Mouse (Mus musculus): ENCODE measurements around the gene Erbb2. TPM values are rescaled to one million over a fixed set of nuclear protein-coding genes. Genes with fewer than 3 reads are reported as not detected.
A peak's percentile ranks its signal among the peaks of the same experiment; 100 is the strongest.

Gene Erbb2
- polyA plus RNA-seq, 1 experiment from 2014 or later = 2.5 TPM

DNA sequence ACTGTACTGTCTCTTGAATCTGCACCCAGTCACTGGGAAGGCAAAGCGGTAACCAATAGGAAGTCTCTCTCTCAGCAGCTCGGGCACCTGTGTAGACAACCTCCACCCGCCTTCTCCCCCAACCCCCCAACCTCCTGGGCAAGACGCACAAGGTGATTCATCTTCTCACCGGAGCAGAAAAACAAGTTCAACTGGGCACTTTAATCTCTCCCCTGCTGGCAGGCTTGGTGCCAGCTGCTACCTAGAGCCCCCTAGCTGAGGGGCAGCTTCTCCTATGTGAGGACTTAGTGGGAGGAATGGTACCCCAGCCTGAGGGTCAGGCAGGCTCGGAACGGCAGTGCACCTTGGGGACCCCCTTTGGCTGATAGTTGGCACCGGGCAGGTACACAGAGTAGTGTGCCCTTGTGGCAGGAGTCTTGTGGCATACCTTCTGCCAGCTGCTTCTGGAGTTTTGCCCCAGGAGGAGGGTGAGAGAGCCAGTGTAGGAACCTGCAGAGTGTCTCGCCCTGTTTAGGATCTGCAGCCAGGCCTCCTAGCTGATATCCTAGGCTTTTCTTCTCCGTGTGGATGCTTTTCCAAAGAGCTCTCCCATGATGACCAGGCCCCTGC is 6.8 kb downstream of the Erbb2 start:
- no peak for DNase-seq (ENCODE audit: low spot score)

- no peak for DNase-seq (ENCODE audit: low spot score)
Measured at GRCm38 (mm10) chr11:98426592-98426991, 14.3 kb downstream of the Erbb2 start.

GRCm38 (mm10) chr11:98428436-98428835 is 16.2 kb downstream of the Erbb2 start:
- no peak for DNase-seq (ENCODE audit: low spot score)

- no peak for DNase-seq (ENCODE audit: low spot score)
Measured at GRCm38 (mm10) chr11:98431743-98432502, 19.7 kb downstream of the Erbb2 start.

GRCm38 (mm10) chr11:98435723-98436122 is 23.5 kb downstream of the Erbb2 start:
- DNase-seq (ENCODE audit: low spot score) = no peak

DNA sequence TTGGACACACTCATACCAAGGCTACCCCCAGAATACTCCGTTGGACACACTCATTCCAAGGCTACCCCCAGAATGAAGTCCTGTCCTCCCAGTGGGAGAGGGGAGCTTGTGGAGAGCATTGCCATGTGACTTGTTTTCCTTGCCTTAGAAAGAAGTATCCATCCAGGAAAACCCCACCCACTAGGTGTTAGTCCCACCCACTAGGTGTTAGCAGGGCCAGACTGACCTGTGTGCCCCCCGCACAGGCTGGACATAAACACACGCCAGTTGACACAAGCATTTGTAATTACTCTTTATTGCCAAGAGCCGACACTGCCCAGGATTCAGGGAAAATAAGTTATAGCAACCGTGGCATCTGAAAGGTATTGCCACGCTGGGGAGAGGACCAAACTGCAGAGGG is 25.2 kb downstream of the Erbb2 start:
- no peak for DNase-seq (ENCODE audit: low spot score)

DNA sequence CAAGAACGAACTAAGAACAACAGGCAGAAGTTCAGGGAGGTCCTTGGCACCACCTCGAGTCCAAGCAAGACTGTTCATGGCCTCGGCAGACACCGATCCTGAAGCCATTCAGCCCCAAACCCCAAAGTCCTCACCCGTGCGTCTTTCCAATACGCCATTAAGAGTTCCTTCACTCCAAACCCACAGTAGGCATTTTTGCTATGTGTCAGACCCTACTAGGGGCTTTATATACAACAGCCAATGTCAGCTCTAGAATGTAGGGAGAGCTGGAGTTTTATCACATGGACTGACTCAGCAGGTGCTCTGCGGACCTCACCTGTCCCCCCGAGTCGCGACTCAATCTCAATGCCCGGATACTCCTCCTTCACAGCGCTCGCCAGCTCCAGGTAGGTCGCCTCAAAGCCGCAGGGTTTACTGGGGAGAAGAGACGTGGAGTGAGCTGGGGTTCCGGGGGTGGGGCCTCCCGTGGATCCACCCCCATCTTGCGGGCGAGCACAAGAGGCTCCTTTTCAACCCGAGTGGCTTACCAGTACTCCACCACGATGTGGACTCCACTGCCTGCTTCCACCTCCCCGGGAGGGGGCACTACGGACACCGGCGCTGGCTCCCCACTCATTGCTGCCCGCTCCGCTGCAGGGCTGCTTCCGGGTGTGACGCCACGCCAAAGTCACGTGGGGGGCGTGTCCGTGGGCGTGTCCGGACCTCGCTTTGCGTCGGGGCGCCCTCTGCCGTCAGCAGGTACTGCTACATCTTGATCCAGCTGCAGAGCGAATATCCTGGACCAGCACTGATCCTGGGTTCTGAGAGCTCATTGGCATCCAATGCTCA is 26.3 kb downstream of the Erbb2 start, which contains the start of gene Mien1:
TSS of gene Mien1 (minus strand) at position 661 of the 828 bp plus-strand sequence.
- DNase-seq (ENCODE audit: low spot score) = peak; percentile 94

GRCm38 (mm10) chr11:98443688-98444087 is 31.4 kb downstream of the Erbb2 start:
- DNase-seq (ENCODE audit: low spot score) = no peak

- no peak for DNase-seq (ENCODE audit: low spot score)
Measured at GRCm38 (mm10) chr11:98445238-98445637, 33.0 kb downstream of the Erbb2 start.

GRCm38 (mm10) chr11:98445679-98446078 is 33.4 kb downstream of the Erbb2 start:
- DNase-seq (ENCODE audit: low spot score) = no peak

DNA sequence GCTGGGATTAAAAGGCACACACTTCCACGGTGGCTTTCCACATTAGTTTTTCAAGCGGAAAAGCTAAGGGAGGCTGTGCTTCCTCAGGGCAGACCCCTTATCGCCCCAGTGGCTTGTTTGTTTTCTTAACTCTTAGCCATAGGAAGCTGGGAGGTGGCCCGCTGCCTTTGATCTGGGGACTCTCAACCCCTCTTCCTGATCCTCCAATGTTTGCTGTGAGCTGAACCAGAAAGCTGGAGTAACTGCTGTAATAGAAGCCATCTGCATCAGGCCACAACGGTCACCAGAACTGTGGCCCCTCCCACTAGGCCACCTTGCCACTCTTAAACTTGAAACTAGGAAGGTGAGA is 33.9 kb downstream of the Erbb2 start, which contains the start of gene Grb7:
TSS of gene Grb7 (plus strand) at position 182 of the 349 bp plus-strand sequence.
- no peak for DNase-seq (ENCODE audit: low spot score)

DNA sequence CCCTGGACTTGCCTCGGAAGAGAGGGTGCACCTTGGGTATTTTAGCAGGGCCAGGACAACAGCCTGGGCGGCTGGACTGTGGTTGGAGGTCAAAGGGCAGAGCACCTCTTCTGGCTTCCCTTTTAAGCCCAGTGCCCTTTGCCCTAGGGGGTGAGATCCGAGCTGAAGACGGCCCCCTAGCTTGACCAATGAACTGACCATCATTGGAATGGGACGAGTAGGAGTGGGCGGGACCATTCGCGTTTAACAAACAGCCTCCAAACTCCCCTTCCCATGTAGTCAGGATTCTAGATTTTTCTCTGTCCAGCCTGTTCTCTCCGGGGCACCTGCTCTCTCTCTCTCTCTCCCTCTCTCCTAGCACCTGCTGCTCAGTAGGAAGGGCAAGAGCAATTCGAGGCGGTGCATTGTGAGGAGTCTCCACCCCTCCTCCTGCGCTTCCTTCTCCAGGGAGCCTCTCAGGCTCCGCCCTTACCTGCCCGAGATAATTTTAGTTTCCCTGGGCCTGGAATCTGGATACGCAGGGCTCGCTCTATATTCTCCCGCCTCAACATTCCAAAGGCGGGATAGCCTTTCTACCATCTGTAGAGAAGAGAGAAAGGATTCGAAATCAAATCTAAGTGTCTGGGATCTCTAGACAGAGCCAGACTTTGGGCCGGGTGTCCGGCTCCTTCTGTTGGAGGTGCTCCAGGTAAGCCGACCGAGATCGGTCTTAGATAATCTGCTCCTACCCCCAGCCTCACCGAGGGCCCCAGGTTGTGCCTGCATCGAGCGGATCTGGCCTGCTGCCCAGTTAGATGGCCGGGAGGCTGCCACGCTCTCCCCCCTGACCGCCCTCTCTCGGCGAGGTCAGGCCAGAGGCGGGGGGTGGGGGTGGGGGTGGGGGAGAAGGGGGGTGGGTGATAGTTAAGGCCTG is 34.5 kb downstream of the Erbb2 start:
- DNase-seq (ENCODE audit: low spot score) = peak; percentile 37

DNA sequence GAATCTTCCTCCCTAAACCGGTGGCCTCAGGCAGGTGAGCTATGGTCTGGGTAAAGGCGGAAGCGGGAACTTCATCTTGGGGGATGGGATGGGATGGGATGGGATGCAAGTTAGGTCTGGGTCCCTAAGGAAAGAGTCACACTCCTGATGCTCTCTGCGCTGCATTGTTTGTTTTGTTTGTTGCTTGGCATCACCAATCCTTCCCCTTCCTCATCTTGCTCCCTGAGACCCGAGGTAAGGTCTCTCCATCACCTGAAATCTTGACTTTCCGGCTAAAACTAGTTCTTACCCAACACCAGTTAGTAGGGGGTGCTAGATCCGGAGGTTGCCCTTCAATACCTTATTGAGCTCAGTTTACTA is 35.2 kb downstream of the Erbb2 start:
- no peak for DNase-seq (ENCODE audit: low spot score)

DNA sequence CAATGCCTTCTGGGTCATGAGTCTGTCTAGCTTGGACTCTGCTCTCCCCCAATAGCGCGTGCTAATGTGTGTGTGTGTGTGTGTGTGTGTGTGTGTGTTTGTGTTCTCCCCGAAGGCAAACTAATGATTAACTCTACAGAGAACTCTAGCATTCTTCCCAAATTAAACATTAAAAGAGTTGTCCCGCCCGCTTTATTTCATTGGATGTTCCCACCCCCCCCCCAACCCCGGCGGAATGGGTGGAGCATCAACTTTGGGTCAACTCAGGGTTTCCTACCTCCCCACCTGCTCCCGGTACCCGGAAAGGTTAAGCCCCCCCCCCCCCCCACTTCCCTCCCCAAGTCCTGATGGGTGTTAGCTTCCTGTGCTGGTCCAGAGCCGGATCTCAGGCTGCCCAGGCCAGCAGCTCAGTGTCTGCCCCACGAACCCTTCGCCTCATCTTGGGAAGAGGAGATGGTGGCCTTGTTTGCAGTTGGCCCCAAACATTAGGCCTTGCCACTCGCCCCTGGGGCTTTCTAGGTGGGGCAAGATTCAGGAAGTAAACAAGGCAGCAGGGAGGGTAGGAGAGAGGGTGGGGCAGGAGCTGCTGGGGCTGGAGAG is 36.0 kb downstream of the Erbb2 start:
- no peak for DNase-seq (ENCODE audit: low spot score)

- no peak for DNase-seq (ENCODE audit: low spot score)
Measured at GRCm38 (mm10) chr11:98449419-98449818, 37.1 kb downstream of the Erbb2 start.

- DNase-seq (ENCODE audit: low spot score) = peak; percentile 41
Measured at GRCm38 (mm10) chr11:98449921-98450771, 37.9 kb downstream of the Erbb2 start.

GRCm38 (mm10) chr11:98455484-98455883 is 43.2 kb downstream of the Erbb2 start:
- peak; percentile 49 for DNase-seq (ENCODE audit: low spot score)

DNA sequence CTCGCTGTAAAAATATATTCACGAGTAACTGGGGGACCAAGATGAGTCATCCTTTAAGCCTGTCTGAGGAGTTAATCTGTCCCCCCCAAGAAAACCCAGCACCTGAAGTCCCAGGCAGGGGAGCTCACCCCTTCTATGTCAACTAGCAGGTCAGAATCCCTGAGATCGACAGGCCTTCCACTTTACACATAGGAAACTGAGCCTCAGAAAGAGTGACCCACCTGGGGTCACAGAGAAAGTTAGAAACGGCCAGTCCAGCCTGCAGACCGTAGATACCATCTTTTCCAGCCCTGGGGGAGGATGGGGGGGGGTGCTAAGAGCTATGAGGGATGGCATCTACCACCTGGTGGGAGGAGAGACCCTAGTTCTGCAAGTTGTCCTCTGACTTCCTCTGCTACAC is 44.3 kb downstream of the Erbb2 start:
- no peak for DNase-seq (ENCODE audit: low spot score)

DNA sequence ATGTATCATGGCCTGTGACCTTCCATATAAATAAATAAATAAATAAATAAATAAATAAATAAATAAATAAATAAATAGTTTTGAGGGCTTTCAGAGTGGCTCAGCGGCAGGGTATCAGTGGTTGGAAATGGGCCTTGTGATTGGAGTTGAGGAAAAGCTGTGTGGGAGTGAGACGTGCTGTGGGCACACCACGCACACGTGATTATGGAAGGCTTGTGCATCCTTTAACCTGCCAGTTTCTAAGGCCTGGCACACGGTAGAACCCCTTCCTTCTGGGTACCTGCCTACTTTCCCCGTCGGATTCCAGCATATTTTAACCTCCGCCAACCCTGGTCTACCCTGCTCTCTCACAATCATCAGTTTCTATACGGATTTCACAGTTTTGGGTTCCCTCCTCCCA is 44.7 kb downstream of the Erbb2 start:
- DNase-seq (ENCODE audit: low spot score) = no peak
